Mouse (Mus musculus) adrenal gland, adult 2 months (tissue): ENCODE data around the gene Fgf8. TPM values are rescaled to one million over a fixed set of nuclear protein-coding genes. Genes with fewer than 3 reads are reported as not detected.

Experiments used
- DNase-seq: peaks from one replicate; pipeline ENCODE4 v3.0.0; 2021
- long read RNA-seq: library from polyadenylated mRNA; stranded (forward); transcript quantifications from one replicate; pipeline ENCODE4 v2.0.0, GENCODE M21; 2021
- polyA plus RNA-seq: library from polyadenylated mRNA; depleted of rRNA; stranded (reverse); fragments of >200 nt; gene quantifications from 2 replicates; pipeline ENCODE4 v1.2.3, GENCODE M21; 2012; rRNA removed
- total RNA-seq, 2 experiments: library from RNA; stranded (reverse); gene quantifications; 2 replicates each; pipeline ENCODE4 v1.2.3; 2021

The Fgf8 gene
- total RNA-seq (not detected), polyA plus RNA-seq (0.30 TPM in 1 of 2 replicates, not detected in the other)
- long read RNA-seq = 0 reads

- no peak for DNase-seq
Observed at GRCm38 (mm10) chr19:45742218-45742983, at the start of gene Fgf8. Fgf8 (minus strand) TSS chr19:45742915.

GRCm38 (mm10) chr19:45792404-45792803, 49.7 kb upstream of the Fgf8 start:
- DNase-seq = no peak

- no peak for DNase-seq
Observed at GRCm38 (mm10) chr19:45789888-45790874, 47.5 kb upstream of the Fgf8 start.

GRCm38 (mm10) chr19:45789365-45789764, 46.6 kb upstream of the Fgf8 start:
- no peak for DNase-seq

- no peak for DNase-seq
Observed at GRCm38 (mm10) chr19:45788337-45788736, 45.6 kb upstream of the Fgf8 start.

GRCm38 (mm10) chr19:45787450-45787849, 44.7 kb upstream of the Fgf8 start:
- DNase-seq = no peak

- no peak for DNase-seq
Observed at GRCm38 (mm10) chr19:45785470-45785869, 42.8 kb upstream of the Fgf8 start.

- DNase-seq = peak; percentile 16
Observed at GRCm38 (mm10) chr19:45783933-45784576, 41.3 kb upstream of the Fgf8 start.

GRCm38 (mm10) chr19:45783181-45783932, 40.6 kb upstream of the Fgf8 start, which contains the start of gene Mgea5:
Mgea5 (minus strand) TSS chr19:45783837.
- peak; percentile 99 for DNase-seq

- peak; percentile 88 for DNase-seq
Observed at GRCm38 (mm10) chr19:45782315-45783001, 39.7 kb upstream of the Fgf8 start.

GRCm38 (mm10) chr19:45781676-45782075, 39.0 kb upstream of the Fgf8 start:
- DNase-seq = no peak

- no peak for DNase-seq
Observed at GRCm38 (mm10) chr19:45780350-45780915, 37.7 kb upstream of the Fgf8 start.

- no peak for DNase-seq
Observed at GRCm38 (mm10) chr19:45775486-45775885, 32.8 kb upstream of the Fgf8 start.

GRCm38 (mm10) chr19:45771501-45771900, 28.8 kb upstream of the Fgf8 start:
- no peak for DNase-seq

- no peak for DNase-seq
Observed at GRCm38 (mm10) chr19:45760810-45761209, 18.1 kb upstream of the Fgf8 start.

GRCm38 (mm10) chr19:45758671-45759070, 16.0 kb upstream of the Fgf8 start:
- DNase-seq = no peak

- DNase-seq = no peak
Observed at GRCm38 (mm10) chr19:45753551-45753950, 10.8 kb upstream of the Fgf8 start.

- no peak for DNase-seq
Observed at GRCm38 (mm10) chr19:45751881-45752280, 9.2 kb upstream of the Fgf8 start.

GRCm38 (mm10) chr19:45749243-45750043, 6.7 kb upstream of the Fgf8 start, which contains the start of gene Npm3:
Npm3 (minus strand) TSS chr19:45749591.
- peak; percentile 91 for DNase-seq
